Mouse (Mus musculus) kidney, postnatal 0 days (tissue): ENCODE data around the gene Acat1. TPM values are rescaled to one million over a fixed set of nuclear protein-coding genes. Genes with fewer than 3 reads are reported as not detected.

ENCODE experiments used
- ATAC-seq: fragments of 200-750 bp; cut with Nextera tagmentation; replicated peaks from 2 replicates; pipeline ENCODE4 v1.8.0; 2017; ENCODE audit warnings: low read depth, moderate number of reproducible peaks, moderate TSS enrichment, moderate library complexity; ENCODE audit not compliant: low FRiP score
- DNase-seq: peaks from one replicate; pipeline ENCODE4 v3.0.0-alpha.2; 2016; ENCODE audit warnings: low spot score
- H3K27ac ChIP-seq: fragments of 300-500 bp; sonication (generic); 2 replicates; pipeline ENCODE4 v1.5.1; 2014; ENCODE audit warnings: mild to moderate bottlenecking
- H3K27me3 ChIP-seq: fragments of 300-500 bp; sonication (generic); 2 replicates; pipeline ENCODE4 v1.6.1; 2014; ENCODE audit warnings: low read length, mixed read lengths; ENCODE audit not compliant: insufficient read depth
- H3K36me3 ChIP-seq: fragments of 300-500 bp; sonication (generic); 2 replicates; pipeline ENCODE4 v1.6.1; 2014; ENCODE audit warnings: low read length, mixed read lengths; ENCODE audit not compliant: insufficient read depth
- H3K4me1 ChIP-seq: fragments of 300-500 bp; sonication (generic); replicated peaks from 2 replicates; pipeline ENCODE4 v1.6.1; 2014; ENCODE audit warnings: antibody characterized with exemption, low read length, mixed read lengths; ENCODE audit not compliant: insufficient read depth
- H3K4me2 ChIP-seq: fragments of 300-500 bp; sonication (generic); 2 replicates; pipeline ENCODE4 v1.6.1; 2014; ENCODE audit warnings: mild to moderate bottlenecking, low read length, moderate library complexity, mixed read lengths
- H3K4me3 ChIP-seq: fragments of 300-500 bp; sonication (generic); replicated peaks from 2 replicates; pipeline ENCODE4 v1.5.1; 2014; ENCODE audit warnings: low read depth, low read length
- H3K9ac ChIP-seq: fragments of 300-500 bp; sonication (generic); 2 replicates; pipeline ENCODE4 v1.6.1; 2014; ENCODE audit warnings: low read depth, low read length
- H3K9me3 ChIP-seq: fragments of 300-500 bp; sonication (generic); replicated peaks from 2 replicates; pipeline ENCODE4 v1.6.1; 2016; ENCODE audit warnings: low read length, inconsistent platforms, mixed read lengths
- CTCF ChIP-seq: IDR thresholded peaks from 2 replicates; pipeline ENCODE4 v1.5.1; 2016; ENCODE audit warnings: antibody characterized with exemption, low read depth, mild to moderate bottlenecking, moderate library complexity
- WGBS: fragments of 180-500 bp; shearing (Covaris S2); extraction: QIAGEN DNeasy Blood & Tissue Kit; methylation state at CpG from one replicate; pipeline ENCODE4 v1.1.7; 2014; 5-methylcytosine and 5-hydroxymethylcytosine counted together
- polyA plus RNA-seq: library from polyadenylated mRNA; unstranded; fragments of >200 nt; fragmentation: Nextera tagmentation; extraction: Ambion mirVana; gene quantifications from 2 replicates; pipeline ENCODE4 v1.2.1, GENCODE M21; 2015

The Acat1 gene
- polyA plus RNA-seq, 1 experiment from 2014 or later: 178 TPM

DNA sequence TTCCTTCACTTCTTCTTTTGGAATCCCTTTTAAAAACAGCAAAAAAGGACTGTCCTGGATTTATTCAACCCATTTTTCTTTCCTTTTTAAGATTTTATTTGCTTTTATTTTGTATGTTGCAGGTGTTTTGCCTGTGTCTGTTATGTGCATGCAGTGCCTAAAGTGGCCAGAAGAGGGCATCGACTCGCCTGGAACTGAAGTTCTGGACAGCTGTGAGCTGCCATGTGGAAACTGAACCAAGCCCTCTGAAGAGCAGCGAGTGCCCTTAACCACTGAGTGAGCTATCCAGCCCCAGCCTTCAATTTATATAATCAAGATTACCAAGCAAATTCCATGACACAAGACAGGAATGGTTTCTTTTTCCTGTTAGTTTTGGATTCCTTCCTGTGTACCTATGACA lies 15.4 kb downstream of the Acat1 start:
- Histone ChIP-seq H3K4me3 (no peak overlapping the region), H3K27me3 (no peaks in the 10 kb centered on the region), H3K9me3 (no peaks in the 10 kb centered on the region), H3K4me1 (no peaks in the 10 kb centered on the region), H3K36me3 (peaks cover 25% of the 10 kb centered on the region), H3K27ac (no peak overlapping the region), H3K4me2 (no peak overlapping the region), H3K9ac (no peak overlapping the region)
- WGBS: 8% methylated on average over 3 of the region's 3 CpGs
- peak; percentile 71 for DNase-seq
- peak; percentile 88 for TF ChIP-seq CTCF
- no peak for ATAC-seq

DNA sequence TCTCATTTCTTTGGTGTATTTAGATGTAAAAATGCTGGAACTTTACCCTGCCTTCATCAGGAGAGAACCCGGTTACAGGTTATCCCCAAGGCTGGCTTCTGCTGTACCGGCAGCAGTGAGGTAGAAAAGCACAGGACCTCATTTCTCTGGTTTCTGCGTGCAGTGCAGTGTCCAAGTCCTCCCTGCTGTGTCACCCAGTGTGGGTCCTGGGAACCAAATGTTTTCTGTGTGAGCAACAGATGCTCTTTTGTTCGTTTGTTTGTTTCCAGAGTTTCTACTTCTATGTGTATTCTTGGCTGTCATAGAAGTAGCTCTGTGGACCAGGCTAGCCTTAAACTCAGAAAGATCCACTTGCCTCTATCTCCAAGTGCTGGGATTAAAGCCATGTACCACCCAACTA lies 28.3 kb downstream of the Acat1 start:
- ATAC-seq: no peak
- no peak for TF ChIP-seq CTCF
- Histone ChIP-seq H3K4me3 (no peak overlapping the region), H3K9me3 (no peaks in the 10 kb centered on the region), H3K4me1 (no peaks in the 10 kb centered on the region), H3K27me3 (no peaks in the 10 kb centered on the region), H3K36me3 (peaks cover 44% of the 10 kb centered on the region), H3K4me2 (no peak overlapping the region), H3K9ac (no peak overlapping the region), H3K27ac (no peak overlapping the region)
- WGBS: 93% methylated on average over 4 of the region's 4 CpGs
- no peak for DNase-seq

DNA sequence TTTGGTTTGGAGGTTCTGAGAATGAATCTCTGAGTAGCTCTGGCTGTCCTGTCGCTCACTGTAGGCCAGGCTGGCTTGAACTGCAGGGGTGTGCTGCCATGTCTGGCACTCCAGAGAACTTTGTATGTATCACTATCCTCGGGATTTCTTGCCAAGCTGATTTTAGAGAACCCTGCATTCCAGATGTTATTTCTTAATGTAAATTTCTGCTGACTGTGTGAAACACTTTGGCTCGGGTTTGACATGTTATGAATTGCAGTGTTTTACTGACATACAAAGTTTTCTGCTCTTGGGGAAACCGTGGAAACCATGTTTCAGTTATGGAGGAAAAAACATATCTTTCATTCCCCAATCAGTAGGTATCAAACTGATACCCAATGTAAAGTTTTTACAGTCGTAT lies 34.5 kb downstream of the Acat1 start:
- WGBS: 82% methylated on average over 5 of the region's 5 CpGs

DNA sequence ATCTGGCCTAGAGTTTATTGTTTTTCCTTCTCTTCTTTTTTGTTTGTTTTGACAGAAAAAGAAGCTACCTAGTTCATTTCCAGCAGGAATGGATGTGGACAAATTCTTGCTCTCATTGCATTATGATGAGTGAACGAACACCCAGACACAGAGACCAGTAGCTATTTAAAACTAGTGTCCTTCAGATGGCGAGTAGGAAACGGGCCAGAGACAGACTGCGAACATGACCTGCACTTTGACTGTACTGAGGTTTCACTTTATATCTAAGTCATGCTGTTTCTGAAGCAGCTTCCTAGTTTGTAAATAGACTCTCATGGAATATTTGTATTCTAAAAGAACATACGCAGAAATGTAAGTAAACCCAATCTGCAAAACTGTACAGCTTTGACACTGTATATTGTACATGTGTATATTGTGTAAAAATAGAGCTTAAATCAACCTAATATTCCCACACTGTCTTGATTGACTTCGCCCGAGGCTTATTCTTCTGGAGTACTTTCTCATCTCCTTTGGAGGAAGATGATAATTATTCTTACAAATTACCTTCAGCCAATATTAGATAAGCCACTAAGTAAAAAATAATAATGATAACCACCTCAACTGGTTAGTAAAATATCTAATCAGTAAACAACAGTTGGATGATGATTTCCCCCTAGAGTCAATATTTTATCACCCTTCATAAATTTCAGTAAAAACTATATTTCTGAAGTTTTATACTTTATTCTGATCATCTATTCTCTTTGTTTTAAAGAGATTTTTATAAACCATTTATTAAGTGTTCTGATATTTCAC lies 37.5 kb downstream of the Acat1 start:
- no peak for ATAC-seq
- Histone ChIP-seq H3K4me2 (no peak overlapping the region), H3K9me3 (no peaks in the 10 kb centered on the region), H3K27ac (no peak overlapping the region), H3K27me3 (no peaks in the 10 kb centered on the region), H3K4me3 (no peak overlapping the region), H3K4me1 (no peaks in the 10 kb centered on the region), H3K36me3 (peaks cover 37% of the 10 kb centered on the region), H3K9ac (no peak overlapping the region)
- 89% methylated on average over 7 of the region's 7 CpGs for WGBS
- TF ChIP-seq CTCF: no peak
- DNase-seq: no peak

More for the DNA sequence above, 34.5 kb downstream of the Acat1 start:
- no peak overlapping the region for H3K4me2 ChIP-seq
- H3K27me3 ChIP-seq: no peaks in the 10 kb centered on the region
- no peak overlapping the region for H3K27ac ChIP-seq
- no peak for DNase-seq
- no peaks in the 10 kb centered on the region for H3K4me1 ChIP-seq
- no peak overlapping the region for H3K4me3 ChIP-seq
- H3K36me3 ChIP-seq: peaks cover 20% of the 10 kb centered on the region
- no peaks in the 10 kb centered on the region for H3K9me3 ChIP-seq
- TF ChIP-seq CTCF: no peak
- ATAC-seq: no peak
- no peak overlapping the region for H3K9ac ChIP-seq

- Histone ChIP-seq H3K4me1 (no peaks in the 10 kb centered on the region), H3K4me3 (no peak overlapping the region), H3K27me3 (no peaks in the 10 kb centered on the region), H3K9ac (no peak overlapping the region), H3K36me3 (peaks cover 43% of the 10 kb centered on the region), H3K9me3 (no peaks in the 10 kb centered on the region), H3K4me2 (no peak overlapping the region), H3K27ac (no peak overlapping the region)
- 68% methylated on average over 6 of the region's 6 CpGs for WGBS
- TF ChIP-seq CTCF: 0 out of 2 replicates have a peak, but pooled peaks have one; percentile 11
- peak; percentile 11 for DNase-seq
- ATAC-seq: no peak
Observed at GRCm38 (mm10) chr9:53570662-53571061, 39.5 kb downstream of the Acat1 start.

DNA sequence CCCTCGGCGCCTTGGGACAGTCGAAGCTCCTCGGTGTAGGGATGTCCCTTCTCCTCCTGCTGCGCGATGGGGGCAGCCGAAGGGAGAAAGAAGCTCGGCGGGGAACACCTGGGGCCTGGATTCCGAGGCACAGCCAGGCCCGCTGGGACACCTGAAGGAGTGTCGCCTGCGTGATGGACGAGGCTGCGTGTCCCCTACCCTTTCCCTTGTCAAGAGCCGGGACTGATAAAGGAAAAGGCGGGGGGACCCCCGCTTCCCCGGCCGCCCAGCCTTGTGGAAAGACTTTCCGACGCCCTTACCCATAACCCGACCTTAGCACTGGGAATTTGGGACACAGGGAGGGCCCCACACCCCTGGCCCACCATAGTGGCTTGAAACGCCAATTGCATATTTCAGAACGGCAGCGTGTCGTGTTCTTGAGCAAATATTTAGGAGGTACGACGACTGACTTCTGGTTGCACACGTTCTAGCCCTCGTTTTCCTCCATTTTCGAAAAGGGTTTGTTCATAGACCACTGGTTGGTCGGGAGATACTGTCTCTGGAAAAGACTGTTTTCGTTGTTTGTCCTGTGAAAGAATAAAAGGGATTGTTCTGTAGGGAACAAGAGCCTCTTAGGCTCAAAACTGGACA lies 72.7 kb downstream of the Acat1 start:
- Histone ChIP-seq H3K4me1 (0 out of 2 replicates have a peak, but pooled peaks cover 9% of the 10 kb centered on the region), H3K27me3 (no peaks in the 10 kb centered on the region), H3K4me2 (peak overlapping the region; percentile 91), H3K9ac (peak overlapping the region; percentile 88), H3K9me3 (no peaks in the 10 kb centered on the region), H3K27ac (peak overlapping the region; percentile 93), H3K4me3 (peak overlapping the region; percentile 93), H3K36me3 (no peaks in the 10 kb centered on the region)
- ATAC-seq (no peak), DNase-seq (peak; percentile 41)
- WGBS: under 1% methylated on average over 31 of the region's 34 CpGs
- TF ChIP-seq CTCF: no peak
